Mouse (Mus musculus) splenic B cell, adult 2 months (primary cell): ENCODE data around the gene 1700020N01Rik.
A peak's percentile ranks its signal among the peaks of the same experiment; 100 is the strongest.

ENCODE experiments used
- DNase-seq: peaks from one replicate; pipeline ENCODE4 v3.0.0-alpha.2; 2011; ENCODE audit warnings: low read depth, low spot score
- H3K27me3 ChIP-seq: 2 replicates; pipeline ENCODE4 v1.6.1; 2012; ENCODE audit warnings: mild to moderate bottlenecking, low read length, moderate library complexity, mixed read lengths; ENCODE audit not compliant: control insufficient read depth, poor library complexity, insufficient read depth, severe bottlenecking
- H3K36me3 ChIP-seq: 2 replicates; pipeline ENCODE4 v1.6.1; 2012; ENCODE audit warnings: mild to moderate bottlenecking, low read length, moderate library complexity, mixed read lengths; ENCODE audit not compliant: control insufficient read depth, poor library complexity, insufficient read depth, severe bottlenecking

The 1700020N01Rik gene

GRCm38 (mm10) chr10:21622065-21622464 is 29.1 kb downstream of the 1700020N01Rik start:
- no peak for DNase-seq
- no peaks in the 10 kb centered on the region for H3K36me3 ChIP-seq

DNA sequence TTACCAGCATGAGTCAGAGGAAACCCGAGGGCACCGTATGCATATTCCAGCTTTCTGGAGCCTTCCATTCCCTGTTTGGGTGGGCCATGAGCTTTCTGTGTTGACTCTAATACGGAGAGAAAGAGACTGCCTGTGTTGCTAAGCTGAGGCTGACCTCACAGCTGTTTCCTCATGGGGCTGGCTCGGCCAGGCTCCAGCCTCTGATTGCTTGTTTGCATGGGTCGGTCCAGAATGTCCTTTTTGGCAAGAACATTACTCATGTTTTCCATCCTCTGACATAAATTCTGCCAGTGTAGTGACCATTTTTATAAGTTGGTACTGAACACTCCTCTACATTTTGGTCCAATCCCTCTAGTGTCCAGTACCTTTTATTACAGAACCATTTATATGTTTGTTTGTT is 35.6 kb downstream of the 1700020N01Rik start:
- no peak for DNase-seq
- Histone ChIP-seq H3K36me3 (no peaks in the 10 kb centered on the region), H3K27me3 (no peaks in the 10 kb centered on the region)

More at GRCm38 (mm10) chr10:21622065-21622464, 29.1 kb downstream of the 1700020N01Rik start:
- H3K27me3 ChIP-seq, result no peaks in the 10 kb centered on the region

DNA sequence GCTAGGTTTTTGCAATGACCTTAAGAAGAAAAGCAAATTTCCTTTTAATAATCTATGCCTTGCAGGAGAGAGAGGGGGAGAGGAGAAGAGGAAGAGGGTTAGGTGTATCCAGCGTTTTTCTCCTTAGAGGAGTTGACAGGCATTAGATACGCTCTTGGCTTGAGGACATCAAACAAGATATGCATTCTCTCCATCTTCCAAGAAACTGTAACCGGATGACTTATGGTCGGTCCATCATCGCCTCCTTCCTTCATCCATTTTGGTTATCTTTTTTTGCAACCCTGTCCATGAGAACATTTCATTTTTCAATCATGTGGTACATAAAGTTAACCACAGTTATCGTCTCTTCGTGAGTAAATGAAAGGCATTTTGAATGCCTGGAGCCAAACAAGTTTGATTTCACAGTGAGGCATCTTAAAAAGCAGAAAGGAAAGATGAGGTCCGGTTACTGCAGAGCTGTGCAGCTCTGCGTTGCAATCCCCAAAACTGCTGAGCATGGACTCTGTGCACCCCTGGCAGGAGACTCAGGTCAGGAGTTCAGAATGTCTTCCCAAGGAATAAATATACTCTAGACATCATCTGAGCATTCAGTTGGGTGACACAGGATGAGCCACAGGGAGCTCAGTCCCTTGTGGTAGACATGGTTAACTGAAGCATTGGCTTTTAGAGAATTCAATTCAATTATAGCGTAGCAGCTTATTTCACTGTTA is 36.2 kb downstream of the 1700020N01Rik start:
- DNase-seq, result no peak
- no peaks in the 10 kb centered on the region for H3K27me3 ChIP-seq
- H3K36me3 ChIP-seq, result no peaks in the 10 kb centered on the region

DNA sequence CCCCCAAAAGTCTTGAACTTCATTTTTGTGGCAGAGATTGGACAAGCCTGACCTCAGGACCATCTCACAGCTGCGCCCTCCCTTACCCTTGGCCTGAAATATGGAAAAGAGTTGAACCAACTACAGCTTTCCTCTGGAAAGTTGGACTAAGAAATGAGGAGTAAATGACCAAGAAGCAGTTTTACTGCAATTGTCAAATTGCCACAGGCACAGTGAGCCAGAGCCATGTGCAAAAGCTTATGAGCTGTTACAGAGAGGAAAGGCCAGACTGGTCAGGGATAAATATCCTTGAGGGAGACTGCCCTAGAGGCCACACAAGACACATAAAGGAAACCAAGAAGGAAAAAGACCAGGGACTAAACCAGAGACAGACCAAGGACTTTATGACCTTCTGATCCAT is 38.5 kb downstream of the 1700020N01Rik start:
- DNase-seq, result no peak
- Histone ChIP-seq H3K36me3 (no peaks in the 10 kb centered on the region), H3K27me3 (no peaks in the 10 kb centered on the region)

GRCm38 (mm10) chr10:21632687-21633086 is 39.7 kb downstream of the 1700020N01Rik start:
- no peak for DNase-seq
- Histone ChIP-seq H3K36me3 (no peaks in the 10 kb centered on the region), H3K27me3 (no peaks in the 10 kb centered on the region)

- DNase-seq, result no peak
- H3K36me3 ChIP-seq, result no peaks in the 10 kb centered on the region
- H3K27me3 ChIP-seq, result no peaks in the 10 kb centered on the region
These were observed 43.2 kb downstream of the 1700020N01Rik start for GRCm38 (mm10) chr10:21635988-21636710.

DNA sequence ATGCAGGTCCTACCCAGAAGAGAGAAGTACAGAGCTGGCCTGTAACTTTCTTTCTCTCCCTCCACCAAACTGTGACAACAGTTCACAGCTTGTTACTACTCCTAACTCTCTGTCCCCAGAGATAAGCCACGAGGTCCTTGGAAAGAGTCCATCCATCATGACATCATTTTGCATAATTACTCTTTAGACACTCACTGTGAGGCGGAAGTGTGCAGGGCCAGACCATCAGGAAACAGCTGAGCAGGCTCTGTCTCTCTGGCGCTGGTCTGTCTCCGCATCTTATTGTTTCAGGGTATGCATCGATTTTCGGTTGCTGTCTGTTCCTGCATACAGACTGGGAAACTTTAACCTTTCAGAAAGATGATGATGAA is 43.8 kb downstream of the 1700020N01Rik start:
- peak; percentile 14 for DNase-seq
- H3K27me3 ChIP-seq, result no peaks in the 10 kb centered on the region
- no peaks in the 10 kb centered on the region for H3K36me3 ChIP-seq

- DNase-seq, result no peak
- no peaks in the 10 kb centered on the region for H3K27me3 ChIP-seq
- H3K36me3 ChIP-seq, result no peaks in the 10 kb centered on the region
These were observed 58.4 kb downstream of the 1700020N01Rik start for GRCm38 (mm10) chr10:21651388-21651787.

GRCm38 (mm10) chr10:21652426-21653345 is 59.7 kb downstream of the 1700020N01Rik start:
- no peaks in the 10 kb centered on the region for H3K27me3 ChIP-seq
- DNase-seq, result no peak

GRCm38 (mm10) chr10:21653469-21653868 is 60.5 kb downstream of the 1700020N01Rik start:
- Histone ChIP-seq H3K27me3 (no peaks in the 10 kb centered on the region), H3K36me3 (no peaks in the 10 kb centered on the region)
- peak; percentile 11 for DNase-seq

More at GRCm38 (mm10) chr10:21652426-21653345, 59.7 kb downstream of the 1700020N01Rik start:
- H3K36me3 ChIP-seq, result no peaks in the 10 kb centered on the region

GRCm38 (mm10) chr10:21659576-21660246 is 66.8 kb downstream of the 1700020N01Rik start:
- Histone ChIP-seq H3K27me3 (no peaks in the 10 kb centered on the region), H3K36me3 (no peaks in the 10 kb centered on the region)
- DNase-seq, result no peak

DNA sequence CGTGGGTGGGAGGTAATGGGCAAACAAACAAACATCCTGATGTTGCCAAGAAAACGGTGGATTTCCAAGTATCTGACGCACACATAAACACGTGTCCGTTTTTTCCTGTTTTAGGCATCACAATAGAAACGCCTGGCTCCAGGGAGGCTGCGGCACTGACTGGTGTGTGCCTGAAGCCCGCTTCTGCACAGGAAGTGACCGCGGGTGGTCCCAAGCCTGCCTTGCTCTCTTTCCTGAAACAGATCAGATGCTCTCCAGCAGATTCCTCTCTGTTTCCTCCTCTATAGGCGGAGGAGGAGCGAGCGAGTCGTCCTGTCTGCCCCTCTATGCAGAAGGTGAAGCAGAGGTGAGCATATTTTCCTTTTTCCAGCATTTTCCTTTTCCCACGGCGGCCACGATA is 76.0 kb downstream of the 1700020N01Rik start:
- no peaks in the 10 kb centered on the region for H3K27me3 ChIP-seq
- no peak for DNase-seq
- H3K36me3 ChIP-seq, result no peaks in the 10 kb centered on the region

DNA sequence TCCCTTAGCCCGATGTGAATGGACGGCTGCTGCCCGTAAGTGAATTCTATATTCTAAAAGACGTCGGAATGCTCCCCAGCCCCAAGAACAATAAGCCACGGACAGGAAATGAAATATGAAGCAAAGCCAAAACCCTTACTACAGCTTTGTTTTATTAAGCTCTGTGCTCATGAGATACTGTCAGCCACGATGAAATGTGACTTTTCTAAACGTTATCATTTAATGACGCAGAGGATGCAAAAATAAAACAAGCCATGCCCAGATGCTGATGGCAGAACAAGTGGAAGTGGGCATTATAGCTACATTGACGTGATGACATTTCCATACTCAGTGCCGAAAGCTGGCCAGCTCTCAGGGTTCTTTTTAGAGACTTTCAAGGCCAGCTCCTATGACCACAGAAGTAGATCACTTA is 76.8 kb downstream of the 1700020N01Rik start:
- no peak for DNase-seq
- no peaks in the 10 kb centered on the region for H3K36me3 ChIP-seq
- no peaks in the 10 kb centered on the region for H3K27me3 ChIP-seq

GRCm38 (mm10) chr10:21670168-21670567 is 77.2 kb downstream of the 1700020N01Rik start:
- no peak for DNase-seq
- Histone ChIP-seq H3K27me3 (no peaks in the 10 kb centered on the region), H3K36me3 (no peaks in the 10 kb centered on the region)
